Mouse (Mus musculus) thymus, adult 2 months (tissue): ENCODE results near the gene Cnr2.

Experiments
- CTCF ChIP-seq: fragments of 200-500 bp; IDR thresholded peaks from 2 replicates; pipeline ENCODE4 v1.5.1; 2012; ENCODE audit warnings: mild to moderate bottlenecking, control low read depth, low read length, moderate library complexity, borderline replicate concordance; ENCODE audit not compliant: control insufficient read depth, poor library complexity, insufficient read depth; ENCODE audit errors: extremely low read depth
- POLR2A ChIP-seq: fragments of 200-500 bp; IDR thresholded peaks from 2 replicates; pipeline ENCODE4 v1.6.1; 2012; ENCODE audit warnings: mild to moderate bottlenecking, low read length, control low read depth, moderate library complexity; ENCODE audit not compliant: control insufficient read depth, poor library complexity, insufficient read depth; ENCODE audit errors: extremely low read depth

- TF ChIP-seq CTCF = no peak
- no peak for TF ChIP-seq POLR2A
These were observed 43.7 kb downstream of the Cnr2 start for GRCm38 (mm10) chr4:135938858-135939257.
